Mouse (Mus musculus) WW6 (cell line): ENCODE data around the gene Trim8.

Experiments
- DNase-seq: peaks from one replicate; pipeline ENCODE4 v3.0.0-alpha.2; 2013; ENCODE audit warnings: low read depth, low spot score

Gene Trim8

GRCm38 (mm10) chr19:46523480-46524151 lies 22.1 kb downstream of the Trim8 start:
- DNase-seq: no peak

- DNase-seq: no peak
Measured at GRCm38 (mm10) chr19:46524152-46524544, 22.6 kb downstream of the Trim8 start.

GRCm38 (mm10) chr19:46524601-46525321 lies 23.3 kb downstream of the Trim8 start:
- DNase-seq: no peak

GRCm38 (mm10) chr19:46525691-46526631 lies 24.5 kb downstream of the Trim8 start:
- DNase-seq: no peak

GRCm38 (mm10) chr19:46527632-46528528 lies 26.4 kb downstream of the Trim8 start:
- DNase-seq: no peak

GRCm38 (mm10) chr19:46528529-46529213 lies 27.2 kb downstream of the Trim8 start:
- DNase-seq: no peak

- DNase-seq: no peak
Measured at GRCm38 (mm10) chr19:46529601-46530448, 28.3 kb downstream of the Trim8 start.

- no peak for DNase-seq
Measured at GRCm38 (mm10) chr19:46530449-46530990, 29.0 kb downstream of the Trim8 start.

- no peak for DNase-seq
Measured at GRCm38 (mm10) chr19:46531071-46532030, 29.8 kb downstream of the Trim8 start.

GRCm38 (mm10) chr19:46532031-46532688 lies 30.7 kb downstream of the Trim8 start:
- no peak for DNase-seq

- DNase-seq: no peak
Measured at GRCm38 (mm10) chr19:46533066-46533465, 31.6 kb downstream of the Trim8 start.

GRCm38 (mm10) chr19:46533525-46533924 lies 32.0 kb downstream of the Trim8 start:
- DNase-seq: no peak

GRCm38 (mm10) chr19:46534542-46535098 lies 33.1 kb downstream of the Trim8 start:
- no peak for DNase-seq

GRCm38 (mm10) chr19:46537357-46537756 lies 35.9 kb downstream of the Trim8 start:
- DNase-seq: no peak

- no peak for DNase-seq
Measured at GRCm38 (mm10) chr19:46538213-46538612, 36.7 kb downstream of the Trim8 start.

- no peak for DNase-seq
Measured at GRCm38 (mm10) chr19:46542750-46543149, 41.2 kb downstream of the Trim8 start.

GRCm38 (mm10) chr19:46547565-46547964 lies 46.1 kb downstream of the Trim8 start:
- no peak for DNase-seq
